Mouse (Mus musculus): Measurements from ENCODE around the gene Nrd1.

Nrd1 gene

DNA sequence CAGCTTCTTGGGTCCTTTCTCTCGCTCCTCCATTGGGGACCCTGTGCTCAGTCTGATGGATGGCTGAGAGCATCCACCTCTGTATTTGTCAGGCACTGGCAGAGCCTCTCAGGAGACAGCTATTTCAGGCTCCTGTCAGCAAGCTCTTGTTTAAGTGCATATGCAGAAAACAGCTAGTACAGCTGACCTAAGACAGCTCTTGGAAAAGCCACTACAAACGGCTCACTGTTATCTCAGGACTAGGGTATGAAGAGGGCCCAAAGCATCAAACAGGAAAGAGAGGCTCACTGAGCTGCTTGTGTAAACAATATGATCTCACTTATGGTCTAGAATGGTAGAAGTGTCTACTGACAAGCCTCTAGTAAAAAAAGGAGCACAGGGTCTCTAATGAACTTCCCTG, 93.8 kb downstream of the Nrd1 start:
- no peak for DNase-seq (ENCODE audit: low read depth, low spot score)

DNA sequence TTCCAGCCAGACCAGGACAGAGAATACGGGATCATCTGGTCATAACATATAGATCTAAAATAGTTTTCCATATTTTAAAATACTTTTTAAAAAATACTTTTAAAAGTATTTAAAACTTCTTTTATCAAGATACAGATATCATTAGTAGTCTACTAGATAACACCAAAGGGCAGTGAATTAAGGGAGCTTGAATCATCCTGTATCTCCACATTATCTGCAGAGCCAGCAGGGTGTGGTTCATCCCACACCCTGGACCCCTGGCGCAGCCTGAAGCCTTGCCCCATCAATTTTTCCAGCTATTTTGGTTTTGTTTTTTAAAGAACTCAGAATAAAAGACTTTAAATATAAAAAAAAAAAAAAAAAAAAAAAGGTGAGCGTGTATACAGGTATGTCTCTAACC, 98.4 kb downstream of the Nrd1 start:
- no peak for DNase-seq (ENCODE audit: low read depth, low spot score)

DNA sequence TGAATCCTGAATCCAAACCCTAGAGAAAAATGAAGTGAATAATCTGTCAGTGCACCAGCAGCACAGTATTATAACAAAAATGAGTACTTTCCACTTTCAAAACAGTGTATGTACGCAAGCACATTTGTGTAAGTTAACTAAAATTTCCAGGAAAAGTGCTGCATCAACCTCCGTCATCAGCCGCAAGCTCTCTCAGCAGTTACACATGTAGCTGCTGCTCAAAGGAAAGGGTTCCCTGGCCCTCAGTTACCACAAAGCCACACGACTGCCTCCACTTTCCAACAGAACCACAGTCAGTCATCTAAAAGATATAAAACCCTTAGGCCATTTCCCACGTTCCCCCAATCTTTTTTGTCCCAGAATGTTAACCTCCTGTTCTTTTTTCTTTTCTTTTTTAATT, 102.1 kb downstream of the Nrd1 start:
- no peak for DNase-seq (ENCODE audit: low read depth, low spot score)

DNA sequence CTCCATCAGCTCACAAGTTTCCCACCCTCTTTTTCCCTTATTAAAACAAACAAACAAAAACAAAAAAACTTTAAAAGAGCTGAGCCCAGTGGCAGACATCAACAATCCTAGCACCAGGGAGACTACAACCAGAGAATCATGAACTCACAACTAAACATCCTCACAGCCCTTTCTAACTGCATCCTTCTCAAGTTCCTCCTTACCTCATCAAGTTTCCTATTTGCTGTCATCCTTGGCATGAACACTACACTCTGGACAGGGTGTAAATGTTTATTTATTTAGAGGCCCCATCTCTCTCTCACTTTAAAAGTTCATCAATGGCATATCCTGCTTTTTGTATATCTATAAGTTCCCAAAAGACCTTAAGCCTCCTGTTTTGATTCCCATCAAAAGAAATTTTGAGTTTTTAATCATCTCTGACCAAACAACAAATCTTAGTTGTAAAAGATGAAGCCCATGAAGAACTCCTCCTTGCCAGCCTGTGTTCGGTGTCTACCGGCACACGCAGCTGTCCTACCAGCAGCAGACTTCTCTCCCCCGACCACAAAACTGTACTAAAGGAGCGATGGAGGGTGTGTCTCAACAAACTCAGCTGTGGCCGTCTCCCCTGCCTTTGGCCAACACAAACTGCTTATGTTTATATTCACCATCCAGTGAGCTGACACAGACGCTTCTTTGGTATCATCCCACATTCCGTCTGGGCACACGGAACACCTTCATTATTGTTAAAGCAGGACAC, 102.9 kb downstream of the Nrd1 start:
- DNase-seq (ENCODE audit: low read depth, low spot score): no peak

DNA sequence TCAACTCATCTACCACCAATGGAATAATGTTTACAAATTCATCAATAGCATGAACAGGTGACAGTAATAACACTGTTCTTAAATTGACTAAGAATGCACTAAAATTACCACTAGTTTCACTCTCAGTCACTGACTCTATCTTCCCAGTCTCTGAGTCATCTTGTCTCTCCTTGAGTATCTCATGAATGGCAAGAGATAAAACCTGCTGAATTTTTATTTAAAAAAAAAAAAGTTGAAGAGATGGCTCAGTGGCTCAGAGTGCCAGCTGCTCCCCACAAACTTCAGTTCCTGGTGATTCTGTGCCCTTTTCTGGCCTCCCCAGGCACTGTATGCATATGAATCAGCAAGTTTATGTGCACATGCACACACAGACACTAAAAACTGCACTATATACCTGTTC, 104.8 kb downstream of the Nrd1 start:
- DNase-seq (ENCODE audit: low read depth, low spot score): no peak

DNA sequence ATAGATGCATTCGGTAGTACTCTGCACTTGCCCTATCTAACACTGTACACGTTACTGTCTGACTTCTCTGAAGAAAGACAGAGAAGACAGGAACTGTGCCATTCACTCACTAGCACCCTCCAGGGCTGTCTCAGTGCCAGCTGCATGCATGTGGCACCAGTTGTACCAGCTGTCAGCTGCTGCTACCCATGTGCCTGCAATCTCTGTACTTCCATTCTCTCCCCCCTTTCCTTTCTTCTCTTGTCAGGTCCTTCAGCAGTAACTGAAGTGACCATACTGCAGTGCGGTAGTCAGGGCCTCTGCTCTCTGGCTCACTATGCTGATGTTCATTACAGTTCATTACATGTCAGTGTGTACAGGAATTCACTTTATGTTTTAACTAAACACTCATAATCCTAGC, 105.6 kb downstream of the Nrd1 start:
- DNase-seq (ENCODE audit: low read depth, low spot score): no peak

DNA sequence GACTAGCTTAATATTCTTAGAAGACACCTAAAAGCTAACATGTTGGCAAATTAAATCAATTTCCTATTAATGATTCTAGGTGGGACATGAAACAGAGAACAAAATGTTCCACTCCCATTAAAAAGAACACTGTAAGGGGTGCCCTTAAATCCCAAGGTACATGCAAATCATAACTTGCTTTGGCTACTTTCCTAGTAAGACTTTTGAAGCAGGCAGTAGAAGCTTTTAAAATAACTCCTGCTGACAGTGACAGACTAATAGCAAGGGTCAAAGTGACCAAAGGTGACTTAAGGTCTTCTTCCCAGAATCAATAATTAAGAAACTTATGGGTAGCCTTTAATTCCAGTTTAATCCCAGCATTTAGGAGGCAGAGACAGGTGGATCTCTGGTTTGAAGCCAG, 106.1 kb downstream of the Nrd1 start:
- no peak for DNase-seq (ENCODE audit: low read depth, low spot score)

DNA sequence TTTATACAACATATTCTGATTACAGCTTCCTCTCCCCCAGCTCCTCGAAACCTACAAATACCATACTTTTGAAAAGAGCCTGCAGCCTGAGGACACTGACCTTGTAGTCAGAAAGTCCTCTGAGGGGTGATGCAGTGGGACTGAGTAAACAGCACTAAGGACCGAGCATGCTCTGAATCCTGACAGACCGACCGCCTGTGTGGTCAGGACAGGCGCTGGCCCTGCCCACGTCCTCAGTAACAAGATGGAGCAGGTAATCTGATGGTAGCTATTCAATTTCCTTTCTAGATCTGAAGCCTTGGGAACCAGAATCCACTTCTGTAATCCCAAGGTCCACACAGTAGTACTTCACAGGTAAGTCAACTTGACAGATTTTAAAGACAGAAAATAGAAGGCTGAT, 108.6 kb downstream of the Nrd1 start:
- no peak for DNase-seq (ENCODE audit: low read depth, low spot score)

DNA sequence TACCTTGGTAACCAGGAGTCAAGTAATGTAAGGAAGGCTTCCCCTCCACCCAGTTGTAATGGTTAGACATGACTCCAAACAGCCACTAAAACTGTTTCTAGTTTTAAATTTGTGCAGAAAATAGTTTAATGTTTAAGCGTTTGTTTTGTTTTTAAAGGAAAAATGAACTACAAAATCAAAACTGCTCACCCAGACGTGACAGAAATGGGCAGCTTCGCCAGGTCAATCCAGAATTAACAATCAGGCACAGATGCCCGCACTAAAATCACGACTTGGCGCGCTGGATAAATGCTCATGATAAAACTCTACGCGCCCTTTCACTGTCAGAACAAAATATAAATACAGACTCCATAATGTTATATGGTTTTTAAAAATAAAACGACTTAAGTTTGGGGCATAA, 109.2 kb downstream of the Nrd1 start:
- DNase-seq (ENCODE audit: low read depth, low spot score): no peak

DNA sequence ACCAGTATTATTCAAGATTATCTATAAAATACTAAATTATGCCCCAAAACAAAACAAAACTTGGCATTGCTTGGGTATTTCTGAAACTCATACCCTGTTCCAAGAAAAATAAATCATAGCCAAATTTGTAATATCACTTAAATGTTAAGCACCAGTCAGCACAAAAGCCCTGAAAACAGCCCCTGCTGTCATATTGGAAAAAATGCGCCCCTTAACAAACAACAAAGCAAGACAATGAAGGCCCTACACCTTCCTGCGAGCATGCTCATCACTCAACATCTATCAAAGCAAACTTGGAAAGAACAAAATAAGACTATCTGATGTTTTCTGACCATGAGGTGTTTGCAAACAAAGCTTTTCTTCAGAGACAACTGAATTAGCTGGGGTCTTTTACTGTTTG, 110.5 kb downstream of the Nrd1 start:
- DNase-seq (ENCODE audit: low read depth, low spot score): no peak

All from embryo, embryonic 11.5 days (tissue).